Mouse (Mus musculus) heart, embryonic 16.5 days (tissue): ENCODE results near the gene Dnah10. TPM values are rescaled to one million over a fixed set of nuclear protein-coding genes. Genes with fewer than 3 reads are reported as not detected.
"Not testable (repeated sequence)": the region's sequence is repeated elsewhere in the genome, so short reads cannot be mapped to it uniquely, and the experiment has no call there.

Source experiments
- ATAC-seq: fragments of 200-750 bp; cut with Nextera tagmentation; replicated peaks from 2 replicates; pipeline ENCODE4 v1.8.0; 2017; ENCODE audit warnings: moderate number of reproducible peaks; ENCODE audit not compliant: insufficient read depth, low FRiP score; ENCODE audit errors: extremely low read depth
- H3K27ac ChIP-seq: fragments of 300-500 bp; sonication (generic); 2 replicates; pipeline ENCODE4 v1.5.1; 2014; ENCODE audit warnings: mild to moderate bottlenecking, low read length, control low read depth, moderate library complexity
- H3K27me3 ChIP-seq: fragments of 300-500 bp; sonication (generic); 2 replicates; pipeline ENCODE4 v1.6.1; 2014; ENCODE audit warnings: low read length, mixed read lengths; ENCODE audit not compliant: control insufficient read depth, insufficient read depth
- H3K36me3 ChIP-seq: fragments of 300-500 bp; sonication (generic); 2 replicates; pipeline ENCODE4 v1.6.1; 2014; ENCODE audit not compliant: control insufficient read depth, insufficient read depth
- H3K4me1 ChIP-seq: fragments of 300-500 bp; sonication (generic); 2 replicates; pipeline ENCODE4 v1.6.1; 2014; ENCODE audit warnings: low read length, mixed read lengths; ENCODE audit not compliant: control insufficient read depth, insufficient read depth
- H3K4me2 ChIP-seq: fragments of 300-500 bp; sonication (generic); 2 replicates; pipeline ENCODE4 v1.6.1; 2014; ENCODE audit warnings: low read depth, mild to moderate bottlenecking, control low read depth, low read length
- H3K4me3 ChIP-seq: fragments of 300-500 bp; sonication (generic); 2 replicates; pipeline ENCODE4 v1.5.1; 2014; ENCODE audit warnings: mild to moderate bottlenecking, control low read depth, low read length
- H3K9ac ChIP-seq: fragments of 300-500 bp; sonication (generic); 2 replicates; pipeline ENCODE4 v1.6.1; 2014; ENCODE audit warnings: low read length, control low read depth
- H3K9me3 ChIP-seq: fragments of 300-500 bp; sonication (generic); replicated peaks from 2 replicates; pipeline ENCODE4 v1.6.1; 2016; ENCODE audit warnings: low read length; ENCODE audit not compliant: control insufficient read depth
- WGBS: fragments of 180-500 bp; shearing (Covaris S2); extraction: QIAGEN DNeasy Blood & Tissue Kit; methylation state at CpG from one replicate; pipeline ENCODE4 v1.1.7; 2014; 5-methylcytosine and 5-hydroxymethylcytosine counted together
- polyA plus RNA-seq: library from polyadenylated mRNA; unstranded; fragments of >200 nt; fragmentation: Nextera tagmentation; extraction: Ambion mirVana; gene quantifications from 2 replicates; pipeline ENCODE4 v1.2.1, GENCODE M21; 2015

Gene Dnah10
- polyA plus RNA-seq, 1 experiment from 2014 or later: 0.09 TPM

DNA sequence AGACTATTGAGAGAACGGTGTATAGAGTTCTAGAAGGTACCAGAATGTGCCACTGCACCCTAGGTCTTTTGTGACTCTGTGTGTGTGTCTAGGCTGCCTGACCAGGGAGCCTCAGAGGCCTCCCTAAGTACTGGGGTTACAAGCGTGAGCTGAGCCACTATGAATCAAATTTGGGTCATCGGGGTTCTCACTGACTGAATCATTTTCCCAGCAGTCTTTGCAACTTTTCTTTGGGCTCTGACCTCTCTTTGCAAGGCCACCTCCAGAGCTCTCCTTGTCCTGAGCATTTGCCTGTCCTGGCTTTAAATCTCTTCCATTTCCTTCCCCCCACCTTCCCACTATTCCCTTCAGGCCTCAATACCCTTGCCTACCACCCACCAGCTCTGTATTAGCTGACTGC, 19.0 kb downstream of the Dnah10 start:
- no peak overlapping the region for H3K4me3 ChIP-seq
- ATAC-seq: no peak
- H3K9me3 ChIP-seq: peaks cover 6% of the 10 kb centered on the region; the same call in 1 of the 2 replicates
- H3K4me2 ChIP-seq: no peak overlapping the region
- no peak overlapping the region for H3K9ac ChIP-seq
- 77% methylated on average over 3 of the region's 3 CpGs for WGBS
- H3K27me3 ChIP-seq: no peaks in the 10 kb centered on the region
- H3K27ac ChIP-seq: no peak overlapping the region
- no peaks in the 10 kb centered on the region for H3K4me1 ChIP-seq
- H3K36me3 ChIP-seq: no peaks in the 10 kb centered on the region

DNA sequence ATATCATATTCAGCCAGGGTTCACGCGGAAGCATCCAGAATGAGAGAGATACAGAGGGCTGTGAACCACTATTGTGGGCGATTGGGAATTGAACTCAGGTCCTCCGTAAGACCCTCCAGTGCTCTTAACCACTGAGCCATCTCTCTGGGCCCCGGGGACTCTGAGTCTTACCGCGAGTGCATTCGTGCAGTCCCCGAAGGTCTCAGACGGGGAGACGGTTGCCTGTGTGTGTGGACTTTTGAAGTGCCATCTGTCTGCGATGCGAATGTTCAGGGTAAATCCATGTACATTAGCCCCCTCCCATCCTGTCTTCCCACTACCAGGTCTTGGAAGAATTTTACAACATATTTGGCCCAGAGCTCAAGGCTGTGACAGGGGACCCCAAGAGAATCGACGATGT, 21.3 kb downstream of the Dnah10 start:
- Histone ChIP-seq H3K27me3 (no peaks in the 10 kb centered on the region), H3K27ac (no peak overlapping the region), H3K4me1 (no peaks in the 10 kb centered on the region), H3K9ac (no peak overlapping the region), H3K4me2 (no peak overlapping the region), H3K4me3 (no peak overlapping the region), H3K9me3 (peaks cover 6% of the 10 kb centered on the region; the same call in 1 of the 2 replicates), H3K36me3 (no peaks in the 10 kb centered on the region)
- WGBS: 90% methylated on average over 15 of the region's 15 CpGs
- no peak for ATAC-seq

DNA sequence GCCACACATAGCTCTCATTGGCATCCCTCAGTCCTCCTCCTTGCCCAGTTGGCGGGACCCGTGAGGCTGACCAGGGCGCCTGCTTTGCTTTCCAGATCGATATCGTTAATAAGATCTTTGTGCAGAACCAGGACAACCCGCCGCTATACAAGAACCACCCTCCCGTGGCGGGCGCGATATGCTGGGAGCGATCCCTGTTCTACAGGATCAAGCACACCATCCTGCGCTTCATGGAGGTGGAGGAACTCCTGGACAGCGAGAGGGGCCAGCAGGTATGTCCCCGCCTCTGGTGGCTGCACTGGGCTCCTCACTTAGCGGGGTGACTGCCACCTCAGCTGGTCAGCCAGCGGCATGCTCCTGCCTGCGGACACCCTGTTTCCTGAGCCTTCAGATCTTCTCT, 23.4 kb downstream of the Dnah10 start:
- no peak for ATAC-seq
- 77% methylated on average over 18 of the region's 18 CpGs for WGBS
- Histone ChIP-seq H3K9ac (no peak overlapping the region), H3K27ac (no peak overlapping the region), H3K27me3 (no peaks in the 10 kb centered on the region), H3K4me2 (no peak overlapping the region), H3K4me3 (no peak overlapping the region), H3K36me3 (no peaks in the 10 kb centered on the region), H3K4me1 (no peaks in the 10 kb centered on the region), H3K9me3 (no peaks in the 10 kb centered on the region)

DNA sequence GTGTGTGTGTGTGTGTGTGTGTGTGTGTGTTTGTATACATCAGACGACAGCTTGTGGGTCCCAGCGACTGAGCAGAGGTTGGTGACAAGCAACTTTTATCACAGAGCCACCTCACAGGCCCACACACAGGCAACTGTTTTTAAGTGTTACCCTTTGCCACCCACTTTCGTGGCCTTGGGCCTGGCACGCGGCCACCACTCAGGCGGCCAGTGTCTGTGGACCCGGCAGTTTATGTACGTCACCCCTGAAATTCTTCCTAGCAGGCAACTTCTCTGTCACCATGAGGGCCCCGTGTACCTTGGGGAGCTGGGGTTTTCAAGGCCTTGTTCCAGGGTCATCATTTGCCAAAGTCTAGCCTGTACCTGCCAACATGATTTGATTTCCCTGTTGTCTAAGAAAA, 26.8 kb downstream of the Dnah10 start:
- H3K27ac ChIP-seq: no peak overlapping the region
- 70% methylated on average over 9 of the region's 9 CpGs for WGBS
- no peak for ATAC-seq
- no peaks in the 10 kb centered on the region for H3K4me1 ChIP-seq
- no peaks in the 10 kb centered on the region for H3K9me3 ChIP-seq
- H3K4me2 ChIP-seq: no peak overlapping the region
- no peak overlapping the region for H3K4me3 ChIP-seq
- no peak overlapping the region for H3K9ac ChIP-seq
- no peaks in the 10 kb centered on the region for H3K27me3 ChIP-seq
- no peaks in the 10 kb centered on the region for H3K36me3 ChIP-seq

DNA sequence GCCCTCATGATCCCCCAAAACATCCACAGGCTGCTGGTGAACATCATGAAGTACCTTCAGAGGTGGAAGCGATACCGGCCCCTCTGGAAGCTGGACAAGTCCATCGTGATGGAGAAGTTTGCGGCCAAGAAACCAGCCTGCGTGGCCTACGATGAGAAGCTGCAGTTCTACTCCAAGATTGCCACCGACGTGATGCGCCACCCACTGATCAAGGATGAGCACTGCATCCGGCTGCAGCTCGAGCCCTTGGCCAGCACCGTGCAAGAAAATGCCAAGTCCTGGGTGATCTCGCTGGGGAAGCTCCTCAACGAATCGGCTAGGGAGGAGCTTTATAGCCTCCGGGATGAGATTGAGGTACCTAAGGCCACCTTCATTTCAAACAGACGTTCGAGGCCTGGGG, 36.1 kb downstream of the Dnah10 start:
- H3K9ac ChIP-seq: no peak overlapping the region
- no peaks in the 10 kb centered on the region for H3K27me3 ChIP-seq
- H3K27ac ChIP-seq: no peak overlapping the region
- ATAC-seq: no peak
- 58% methylated on average over 18 of the region's 18 CpGs for WGBS
- H3K36me3 ChIP-seq: no peaks in the 10 kb centered on the region
- no peak overlapping the region for H3K4me3 ChIP-seq
- no peak overlapping the region for H3K4me2 ChIP-seq
- H3K4me1 ChIP-seq: no peaks in the 10 kb centered on the region
- peaks cover 7% of the 10 kb centered on the region; the same call in 1 of the 2 replicates for H3K9me3 ChIP-seq

DNA sequence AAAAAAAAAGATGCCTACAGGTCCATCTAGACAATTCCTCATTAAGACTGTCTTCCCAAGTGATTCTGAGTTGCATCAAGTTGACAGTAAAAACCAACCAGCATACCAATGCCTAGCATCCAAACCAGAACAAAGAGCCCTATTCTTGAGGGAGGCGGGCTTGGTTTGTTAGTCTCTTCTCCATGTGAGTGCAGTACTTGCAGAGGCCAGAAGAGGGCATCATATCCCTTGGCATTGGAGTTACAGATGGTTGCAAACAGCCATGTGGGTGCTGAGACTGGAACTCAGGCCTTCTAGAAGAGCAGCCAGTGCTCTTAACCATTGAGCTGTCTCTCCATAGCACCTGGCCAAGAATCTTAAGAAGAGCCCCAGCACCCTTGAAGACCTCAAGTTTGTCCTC, 36.9 kb downstream of the Dnah10 start:
- Histone ChIP-seq H3K4me3 (no peak overlapping the region), H3K36me3 (no peaks in the 10 kb centered on the region), H3K9ac (no peak overlapping the region), H3K27ac (no peak overlapping the region), H3K9me3 (peaks cover 7% of the 10 kb centered on the region; the same call in 1 of the 2 replicates), H3K27me3 (no peaks in the 10 kb centered on the region), H3K4me1 (no peaks in the 10 kb centered on the region), H3K4me2 (no peak overlapping the region)
- ATAC-seq: no peak
- WGBS: 88% methylated on average over 1 of the region's 1 CpGs

DNA sequence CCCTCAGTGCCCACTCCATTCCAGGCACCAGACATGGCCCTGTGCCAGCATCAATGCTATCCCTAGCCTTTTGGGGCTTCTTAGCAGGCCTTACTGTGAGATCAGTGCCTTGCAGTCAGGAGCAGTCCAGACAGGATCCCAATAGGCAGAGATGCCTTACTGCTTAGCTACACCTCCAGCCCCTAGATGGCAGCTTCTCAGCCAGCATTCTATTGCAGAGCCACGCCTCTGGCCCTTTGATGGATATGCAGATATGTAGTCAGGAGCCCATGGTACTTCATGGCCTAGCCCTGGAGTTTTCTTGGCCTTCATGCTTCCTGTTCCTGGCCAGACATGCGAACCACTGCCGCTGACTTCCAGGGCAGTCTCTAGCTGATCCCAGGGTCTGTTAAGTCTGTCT, 49.7 kb downstream of the Dnah10 start:
- WGBS: 65% methylated on average over 3 of the region's 3 CpGs
- Histone ChIP-seq H3K4me2 (no peak overlapping the region), H3K9ac (no peak overlapping the region), H3K4me1 (no peaks in the 10 kb centered on the region), H3K36me3 (no peaks in the 10 kb centered on the region), H3K27me3 (no peaks in the 10 kb centered on the region), H3K27ac (no peak overlapping the region), H3K4me3 (no peak overlapping the region), H3K9me3 (no peaks in the 10 kb centered on the region)
- ATAC-seq: no peak

DNA sequence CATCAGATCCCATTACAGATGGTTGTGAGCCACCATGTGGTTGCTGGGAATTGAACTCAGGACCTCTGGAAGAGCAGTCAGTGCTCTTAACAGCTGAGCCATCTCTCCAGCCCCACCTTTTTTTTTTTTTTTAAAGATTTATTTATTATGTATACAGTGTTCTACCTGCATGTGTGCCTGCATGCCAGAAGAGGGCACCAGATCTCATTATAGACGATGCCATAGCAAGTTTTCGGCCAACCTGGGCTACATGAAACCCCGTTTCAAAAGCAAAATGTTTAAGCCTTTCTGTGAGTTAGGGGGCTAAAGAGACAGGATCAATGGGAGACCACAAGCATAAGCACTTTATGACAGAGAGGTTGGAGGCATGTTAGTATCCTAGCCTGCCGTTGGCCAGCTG, 51.4 kb downstream of the Dnah10 start:
- H3K4me3 ChIP-seq, H3K27me3 ChIP-seq, H3K27ac ChIP-seq, H3K4me2 ChIP-seq, H3K9me3 ChIP-seq, H3K9ac ChIP-seq, ATAC-seq, H3K4me1 ChIP-seq, H3K36me3 ChIP-seq: not testable (repeated sequence)
- WGBS: 86% methylated on average over 4 of the region's 4 CpGs

DNA sequence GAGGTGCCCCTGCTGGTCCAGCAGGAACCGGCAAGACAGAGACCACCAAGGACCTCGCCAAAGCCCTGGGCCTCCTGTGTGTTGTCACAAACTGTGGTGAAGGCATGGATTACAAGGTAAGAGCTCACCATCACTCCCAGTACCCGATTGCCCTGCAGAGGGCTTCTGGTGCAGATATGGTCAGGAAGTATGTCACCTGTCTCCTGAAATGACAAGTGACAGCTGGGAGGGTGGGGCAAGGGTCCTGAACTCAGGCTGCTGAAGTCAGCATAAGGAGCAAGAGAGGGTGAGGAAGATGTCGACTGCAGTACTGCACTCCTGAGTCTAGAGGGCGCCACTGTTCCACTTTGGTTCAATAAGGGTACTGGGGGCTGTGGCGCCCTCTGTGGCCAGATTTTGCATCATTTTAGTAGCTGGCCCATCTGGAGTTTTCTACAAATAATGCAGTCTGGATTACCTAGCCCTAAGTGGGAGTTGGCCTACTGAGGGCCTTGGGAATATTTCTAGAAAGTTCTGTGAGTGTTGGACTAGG, 52.4 kb downstream of the Dnah10 start:
- H3K36me3 ChIP-seq: no peaks in the 10 kb centered on the region

More for the DNA sequence above, 52.4 kb downstream of the Dnah10 start:
- H3K27ac ChIP-seq: no peak overlapping the region
- no peak for ATAC-seq
- H3K4me2 ChIP-seq: no peak overlapping the region
- no peak overlapping the region for H3K9ac ChIP-seq
- H3K4me1 ChIP-seq: no peaks in the 10 kb centered on the region
- no peaks in the 10 kb centered on the region for H3K27me3 ChIP-seq
- 47% methylated on average over 6 of the region's 6 CpGs for WGBS
- H3K4me3 ChIP-seq: no peak overlapping the region
- H3K9me3 ChIP-seq: no peaks in the 10 kb centered on the region
